Mouse (Mus musculus): ENCODE results near the gene Golph3l. TPM values are rescaled to one million over a fixed set of nuclear protein-coding genes. Genes with fewer than 3 reads are reported as not detected.

Gene Golph3l
- polyA plus RNA-seq, 1 experiment from 2014 or later, result 27.9 TPM

DNA sequence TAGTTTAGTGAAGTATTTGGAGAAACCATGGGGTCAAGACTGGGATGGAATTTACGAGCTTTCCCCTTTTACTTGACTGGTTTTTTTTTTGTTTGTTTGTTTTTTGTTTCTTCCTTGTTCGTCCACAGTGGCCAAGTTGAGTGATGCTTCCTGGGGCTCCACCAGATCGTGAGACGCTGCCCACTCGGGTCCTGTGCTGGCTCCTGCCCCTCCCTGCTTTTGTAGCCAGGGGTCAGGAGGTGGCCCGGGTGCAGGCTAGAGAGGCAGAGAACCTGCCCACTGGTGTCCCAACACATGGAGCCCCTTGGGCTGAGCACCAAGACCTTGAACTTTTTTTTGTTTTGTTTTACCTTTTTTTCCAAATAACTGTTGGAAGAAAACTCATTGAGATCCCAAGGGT, 42.6 kb downstream of the Golph3l start:
- 70% methylated on average over 6 of the region's 6 CpGs for WGBS
- peaks cover under 1% of the 10 kb centered on the region; the same call in 1 of the 2 replicates for H3K4me1 ChIP-seq (ENCODE audit: control insufficient read depth, insufficient read depth, low read length)
- no peak overlapping the region for H3K27ac ChIP-seq (ENCODE audit: low read length)
- no peak for ATAC-seq (replicated peaks; ENCODE audit: extremely low read depth, insufficient read depth, low FRiP score)
- H3K4me2 ChIP-seq (ENCODE audit: low read depth, low read length), result no peak overlapping the region
- no peak overlapping the region for H3K9ac ChIP-seq (ENCODE audit: low read length)
- peaks cover 47% of the 10 kb centered on the region for H3K36me3 ChIP-seq (ENCODE audit: control insufficient read depth, insufficient read depth)
- H3K27me3 ChIP-seq (ENCODE audit: control insufficient read depth, insufficient read depth, low read length), result no peaks in the 10 kb centered on the region
- no peaks in the 10 kb centered on the region for H3K9me3 ChIP-seq (replicated peaks; ENCODE audit: control insufficient read depth, low read length)
- no peak overlapping the region for H3K4me3 ChIP-seq (ENCODE audit: low read length)

DNA sequence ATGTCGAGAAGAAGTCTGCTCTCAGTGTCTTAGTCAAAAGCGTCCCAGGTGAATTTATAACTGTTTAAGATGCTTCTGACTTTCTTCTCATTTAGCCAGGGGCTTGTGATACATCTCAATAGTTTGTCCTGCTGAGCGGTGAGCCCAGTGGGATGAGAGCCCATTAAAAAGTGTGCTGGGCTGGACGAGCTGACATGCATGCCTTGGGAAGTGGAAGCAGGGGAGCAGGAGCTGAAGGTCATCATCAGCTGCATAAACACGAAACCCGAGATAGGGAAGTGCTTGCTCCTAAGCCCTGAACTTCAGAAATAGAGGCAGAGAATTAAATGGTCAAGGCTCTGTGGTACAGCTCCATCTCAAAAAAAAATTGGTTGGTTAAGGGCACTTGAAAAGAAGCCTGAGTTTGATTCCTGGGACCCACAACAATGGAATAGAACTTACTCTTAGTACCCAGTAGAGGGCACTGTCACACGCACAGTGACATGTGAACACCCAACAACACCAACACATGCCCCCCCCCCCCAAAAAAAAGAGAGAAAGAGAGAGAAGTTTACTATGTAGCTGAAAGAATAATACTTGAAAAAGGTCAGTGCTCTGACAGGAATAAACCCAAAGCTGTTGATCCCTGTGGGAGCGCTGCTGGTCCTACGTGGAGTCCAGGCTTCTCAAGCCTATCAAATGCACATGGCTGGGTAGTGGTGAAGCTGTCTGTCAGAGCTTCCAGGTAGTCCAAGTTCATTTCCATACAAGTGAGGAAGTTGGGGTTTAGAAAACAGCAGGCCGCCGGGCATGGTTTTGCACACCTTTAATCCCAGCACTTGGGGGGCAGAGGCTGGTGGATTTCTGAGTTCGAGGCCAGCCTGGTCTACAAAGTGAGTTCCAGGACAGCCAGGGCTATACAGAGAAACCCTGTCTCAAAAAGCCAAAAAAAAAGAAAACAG, 44.2 kb downstream of the Golph3l start:
- H3K9ac ChIP-seq (ENCODE audit: low read length), result no peak overlapping the region
- peak; percentile 20; the same call in 1 of the 2 replicates for ATAC-seq (replicated peaks; ENCODE audit: extremely low read depth, insufficient read depth, low FRiP score)

DNA sequence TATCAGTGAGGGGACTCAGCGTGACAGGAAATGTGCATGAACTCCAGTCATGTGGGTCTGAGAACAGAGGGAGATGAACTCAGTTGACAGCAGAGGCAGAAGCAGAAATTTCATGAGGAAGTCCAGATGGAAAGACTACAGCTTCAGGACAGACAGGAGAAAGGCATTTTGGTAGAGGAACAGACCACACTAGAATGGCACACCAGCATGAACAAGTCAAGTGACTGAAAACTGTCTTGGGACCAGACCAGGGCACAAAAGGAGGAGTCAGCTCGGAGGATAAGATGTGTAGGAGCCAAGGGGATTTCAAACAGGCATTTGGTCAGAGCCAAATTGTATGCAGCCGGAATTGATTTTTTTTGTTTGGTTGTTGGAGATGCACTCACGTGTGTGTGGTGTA, 46.9 kb downstream of the Golph3l start:
- no peaks in the 10 kb centered on the region for H3K27me3 ChIP-seq (ENCODE audit: control insufficient read depth, insufficient read depth, low read length)
- H3K4me2 ChIP-seq (ENCODE audit: low read depth, low read length), result no peak overlapping the region
- H3K27ac ChIP-seq (ENCODE audit: low read length), result 0 out of 2 replicates have a peak overlapping the region, but pooled peaks have one; percentile 27
- no peak for ATAC-seq (replicated peaks; ENCODE audit: extremely low read depth, insufficient read depth, low FRiP score)
- no peaks in the 10 kb centered on the region for H3K9me3 ChIP-seq (replicated peaks; ENCODE audit: control insufficient read depth, low read length)
- no peak overlapping the region for H3K4me3 ChIP-seq (ENCODE audit: low read length)
- H3K4me1 ChIP-seq (ENCODE audit: control insufficient read depth, insufficient read depth, low read length), result no peaks in the 10 kb centered on the region
- WGBS, result 69% methylated on average over 4 of the region's 4 CpGs
- peaks cover 30% of the 10 kb centered on the region for H3K36me3 ChIP-seq (ENCODE audit: control insufficient read depth, insufficient read depth)
- H3K9ac ChIP-seq (ENCODE audit: low read length), result no peak overlapping the region

More for the DNA sequence above, 44.2 kb downstream of the Golph3l start:
- peak overlapping the region; percentile 70 for H3K27ac ChIP-seq (ENCODE audit: low read length)
- WGBS, result 63% methylated on average over 12 of the region's 12 CpGs
- no peaks in the 10 kb centered on the region for H3K27me3 ChIP-seq (ENCODE audit: control insufficient read depth, insufficient read depth, low read length)
- no peaks in the 10 kb centered on the region for H3K4me1 ChIP-seq (ENCODE audit: control insufficient read depth, insufficient read depth, low read length)
- peaks cover 41% of the 10 kb centered on the region for H3K36me3 ChIP-seq (ENCODE audit: control insufficient read depth, insufficient read depth)
- H3K4me3 ChIP-seq (ENCODE audit: low read length), result no peak overlapping the region
- H3K9me3 ChIP-seq (replicated peaks; ENCODE audit: control insufficient read depth, low read length), result no peaks in the 10 kb centered on the region
- H3K4me2 ChIP-seq (ENCODE audit: low read depth, low read length), result no peak overlapping the region

DNA sequence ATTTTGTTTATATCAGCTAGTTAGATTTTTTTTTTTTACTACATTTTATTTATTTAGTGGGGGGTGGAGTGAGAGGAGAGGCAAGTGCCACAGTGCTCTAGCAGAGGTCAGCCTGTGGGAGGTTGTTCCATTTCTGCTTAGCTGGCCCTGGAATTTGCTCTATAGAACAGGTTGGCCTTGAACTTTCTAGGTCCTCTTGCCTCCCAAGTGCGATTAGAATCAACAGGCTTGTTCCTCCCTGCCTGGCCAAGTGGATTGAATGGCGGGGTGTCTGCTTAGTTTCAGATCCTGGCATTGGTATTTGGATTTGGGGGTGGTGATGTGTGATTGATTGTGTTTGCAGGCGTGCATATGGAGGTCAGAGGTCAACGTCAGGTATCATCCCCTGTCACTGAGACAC, 47.3 kb downstream of the Golph3l start:
- no peak for ATAC-seq (replicated peaks; ENCODE audit: extremely low read depth, insufficient read depth, low FRiP score)
- Histone ChIP-seq H3K9me3 (replicated peaks; ENCODE audit: control insufficient read depth, low read length) (no peaks in the 10 kb centered on the region), H3K36me3 (ENCODE audit: control insufficient read depth, insufficient read depth) (peaks cover 26% of the 10 kb centered on the region), H3K9ac (ENCODE audit: low read length) (no peak overlapping the region), H3K4me2 (ENCODE audit: low read depth, low read length) (no peak overlapping the region), H3K4me1 (ENCODE audit: control insufficient read depth, insufficient read depth, low read length) (no peaks in the 10 kb centered on the region), H3K27ac (ENCODE audit: low read length) (no peak overlapping the region), H3K4me3 (ENCODE audit: low read length) (no peak overlapping the region), H3K27me3 (ENCODE audit: control insufficient read depth, insufficient read depth, low read length) (no peaks in the 10 kb centered on the region)
- 57% methylated on average over 4 of the region's 4 CpGs for WGBS

- WGBS, result 96% methylated on average over 1 of the region's 1 CpGs
Measured at GRCm38 (mm10) chr3:95639694-95640093, 51.0 kb downstream of the Golph3l start.

GRCm38 (mm10) chr3:95643097-95643496, 54.4 kb downstream of the Golph3l start:
- 76% methylated on average over 7 of the region's 7 CpGs for WGBS
- peaks cover 3% of the 10 kb centered on the region; the same call in 1 of the 2 replicates for H3K36me3 ChIP-seq (ENCODE audit: control insufficient read depth, insufficient read depth)
- no peak overlapping the region for H3K27ac ChIP-seq (ENCODE audit: low read length)
- no peak overlapping the region for H3K4me2 ChIP-seq (ENCODE audit: low read depth, low read length)
- H3K4me3 ChIP-seq (ENCODE audit: low read length), result no peak overlapping the region
- ATAC-seq (replicated peaks; ENCODE audit: extremely low read depth, insufficient read depth, low FRiP score), result no peak
- no peaks in the 10 kb centered on the region for H3K27me3 ChIP-seq (ENCODE audit: control insufficient read depth, insufficient read depth, low read length)
- peaks cover 3% of the 10 kb centered on the region; the same call in 1 of the 2 replicates for H3K4me1 ChIP-seq (ENCODE audit: control insufficient read depth, insufficient read depth, low read length)
- no peak overlapping the region for H3K9ac ChIP-seq (ENCODE audit: low read length)
- no peaks in the 10 kb centered on the region for H3K9me3 ChIP-seq (replicated peaks; ENCODE audit: control insufficient read depth, low read length)

More at GRCm38 (mm10) chr3:95639694-95640093, 51.0 kb downstream of the Golph3l start:
- Histone ChIP-seq H3K4me2 (ENCODE audit: low read depth, low read length) (no peak overlapping the region), H3K4me3 (ENCODE audit: low read length) (no peak overlapping the region), H3K4me1 (ENCODE audit: control insufficient read depth, insufficient read depth, low read length) (no peaks in the 10 kb centered on the region), H3K9ac (ENCODE audit: low read length) (no peak overlapping the region), H3K9me3 (replicated peaks; ENCODE audit: control insufficient read depth, low read length) (no peaks in the 10 kb centered on the region), H3K27me3 (ENCODE audit: control insufficient read depth, insufficient read depth, low read length) (no peaks in the 10 kb centered on the region), H3K27ac (ENCODE audit: low read length) (no peak overlapping the region), H3K36me3 (ENCODE audit: control insufficient read depth, insufficient read depth) (peaks cover 8% of the 10 kb centered on the region)
- ATAC-seq (replicated peaks; ENCODE audit: extremely low read depth, insufficient read depth, low FRiP score), result no peak

DNA sequence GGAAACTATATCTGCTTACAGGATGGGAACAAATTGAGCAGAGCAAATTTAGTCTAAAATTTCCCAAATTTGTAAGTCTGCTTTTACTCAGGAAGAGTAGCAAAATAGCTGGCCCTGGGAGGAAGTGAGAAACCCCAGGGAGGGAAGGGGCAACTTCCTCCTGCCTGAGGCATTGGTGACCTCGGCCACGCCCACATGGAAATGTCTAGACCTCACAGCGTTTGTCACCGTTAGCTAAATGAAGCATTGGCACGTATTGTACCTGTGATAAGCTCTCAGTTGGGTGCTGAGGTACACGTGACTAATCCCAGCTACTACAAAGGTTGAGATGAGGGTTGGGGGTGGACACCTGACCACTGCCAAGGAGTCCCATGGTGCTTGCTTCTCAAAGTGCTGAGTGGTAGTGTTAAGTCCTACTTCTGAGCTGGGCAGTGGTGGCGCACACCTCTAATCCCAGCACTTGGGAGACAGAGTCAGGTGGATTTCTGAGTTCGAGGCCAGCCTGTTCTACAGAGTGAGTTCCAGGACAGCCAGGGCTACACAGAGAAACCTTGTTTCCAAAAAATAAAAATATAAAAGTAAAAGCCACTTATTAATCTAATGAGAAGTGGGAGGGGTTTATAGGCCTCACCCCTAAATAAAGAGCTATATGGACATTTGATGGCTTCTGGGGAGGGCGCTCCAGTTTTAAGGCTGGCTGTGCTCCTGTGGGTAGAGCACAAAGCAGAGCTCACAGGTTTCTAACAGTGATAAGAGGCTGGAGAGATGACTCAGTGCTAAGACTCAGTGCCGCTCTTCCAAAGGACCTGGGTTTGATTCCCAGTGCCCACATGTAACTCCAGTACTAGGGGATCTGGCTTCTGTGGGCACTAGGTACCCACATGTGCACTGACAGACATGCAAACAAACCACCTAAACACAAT, 56.8 kb downstream of the Golph3l start:
- 0 out of 2 replicates have a peak, but pooled peaks have one; percentile 37 for ATAC-seq (replicated peaks; ENCODE audit: extremely low read depth, insufficient read depth, low FRiP score)
- Histone ChIP-seq H3K27ac (ENCODE audit: low read length) (peak overlapping the region; percentile 43), H3K4me2 (ENCODE audit: low read depth, low read length) (no peak overlapping the region), H3K4me3 (ENCODE audit: low read length) (no peak overlapping the region), H3K9ac (ENCODE audit: low read length) (no peak overlapping the region), H3K4me1 (ENCODE audit: control insufficient read depth, insufficient read depth, low read length) (peaks cover 7% of the 10 kb centered on the region), H3K9me3 (replicated peaks; ENCODE audit: control insufficient read depth, low read length) (no peaks in the 10 kb centered on the region), H3K27me3 (ENCODE audit: control insufficient read depth, insufficient read depth, low read length) (no peaks in the 10 kb centered on the region), H3K36me3 (ENCODE audit: control insufficient read depth, insufficient read depth) (no peaks in the 10 kb centered on the region)
- WGBS, result 59% methylated on average over 10 of the region's 10 CpGs

- 87% methylated on average over 5 of the region's 5 CpGs for WGBS
- H3K4me1 ChIP-seq (ENCODE audit: control insufficient read depth, insufficient read depth, low read length), result peaks cover 14% of the 10 kb centered on the region
- H3K36me3 ChIP-seq (ENCODE audit: control insufficient read depth, insufficient read depth), result no peaks in the 10 kb centered on the region
- H3K27me3 ChIP-seq (ENCODE audit: control insufficient read depth, insufficient read depth, low read length), result no peaks in the 10 kb centered on the region
- H3K27ac ChIP-seq (ENCODE audit: low read length), result no peak overlapping the region
- no peak overlapping the region for H3K4me2 ChIP-seq (ENCODE audit: low read depth, low read length)
- ATAC-seq (replicated peaks; ENCODE audit: extremely low read depth, insufficient read depth, low FRiP score), result no peak
- H3K9me3 ChIP-seq (replicated peaks; ENCODE audit: control insufficient read depth, low read length), result no peaks in the 10 kb centered on the region
- no peak overlapping the region for H3K9ac ChIP-seq (ENCODE audit: low read length)
- H3K4me3 ChIP-seq (ENCODE audit: low read length), result no peak overlapping the region
Measured at GRCm38 (mm10) chr3:95648016-95648415, 59.3 kb downstream of the Golph3l start.
